Mouse (Mus musculus) layer of hippocampus, adult 9-10 months (tissue): Measurements from ENCODE around the gene Heg1.

Experiments used
- DNase-seq: peaks from one replicate; pipeline ENCODE4 v3.0.0; 2022; ENCODE audit warnings: low spot score

Heg1 gene

DNA sequence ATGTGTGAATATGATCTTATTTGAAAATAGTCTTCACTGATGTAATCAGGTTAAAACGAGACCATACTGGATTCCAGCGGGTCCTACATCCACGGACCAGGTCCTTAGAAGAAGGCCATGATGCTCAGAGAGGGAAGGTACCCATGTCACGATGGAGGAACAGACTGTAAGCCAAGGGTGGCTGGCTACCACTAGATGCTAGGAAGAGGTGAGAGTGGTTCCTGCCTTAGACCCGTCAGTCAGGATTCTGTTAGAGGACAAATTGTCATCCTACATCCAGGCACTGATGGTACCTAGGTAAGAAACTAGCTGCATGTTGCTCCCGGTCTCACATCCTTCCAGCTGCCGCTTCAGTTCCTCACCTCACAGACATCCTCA, 6.9 kb upstream of the Heg1 start:
- no peak for DNase-seq

GRCm38 (mm10) chr16:33677901-33678300, 6.3 kb upstream of the Heg1 start:
- no peak for DNase-seq

DNA sequence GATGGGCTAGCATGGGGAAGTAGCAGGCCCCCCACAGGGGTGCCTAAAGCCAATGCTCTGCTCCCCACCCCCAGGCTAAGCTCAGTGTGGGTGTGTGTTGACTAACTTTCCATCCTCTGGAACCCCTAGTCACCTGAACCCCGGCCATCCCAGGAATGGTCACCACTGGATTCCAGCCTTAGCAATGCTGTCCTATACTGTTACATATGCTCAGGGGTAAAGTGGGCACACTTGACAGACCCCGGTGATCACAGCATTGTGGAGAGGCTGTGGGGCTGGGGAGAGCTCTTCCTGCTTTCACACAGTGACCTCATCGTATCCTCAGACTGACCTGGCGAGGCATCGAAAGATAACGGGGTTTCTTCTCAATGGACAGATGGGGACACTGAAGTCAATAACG, 3.9 kb upstream of the Heg1 start:
- DNase-seq, result no peak

- no peak for DNase-seq
Observed at GRCm38 (mm10) chr16:33680816-33681215, 3.4 kb upstream of the Heg1 start.

- no peak for DNase-seq
Observed at GRCm38 (mm10) chr16:33681661-33682060, 2.5 kb upstream of the Heg1 start.

- DNase-seq, result no peak
Observed at GRCm38 (mm10) chr16:33682651-33683050, 1.5 kb upstream of the Heg1 start.

DNA sequence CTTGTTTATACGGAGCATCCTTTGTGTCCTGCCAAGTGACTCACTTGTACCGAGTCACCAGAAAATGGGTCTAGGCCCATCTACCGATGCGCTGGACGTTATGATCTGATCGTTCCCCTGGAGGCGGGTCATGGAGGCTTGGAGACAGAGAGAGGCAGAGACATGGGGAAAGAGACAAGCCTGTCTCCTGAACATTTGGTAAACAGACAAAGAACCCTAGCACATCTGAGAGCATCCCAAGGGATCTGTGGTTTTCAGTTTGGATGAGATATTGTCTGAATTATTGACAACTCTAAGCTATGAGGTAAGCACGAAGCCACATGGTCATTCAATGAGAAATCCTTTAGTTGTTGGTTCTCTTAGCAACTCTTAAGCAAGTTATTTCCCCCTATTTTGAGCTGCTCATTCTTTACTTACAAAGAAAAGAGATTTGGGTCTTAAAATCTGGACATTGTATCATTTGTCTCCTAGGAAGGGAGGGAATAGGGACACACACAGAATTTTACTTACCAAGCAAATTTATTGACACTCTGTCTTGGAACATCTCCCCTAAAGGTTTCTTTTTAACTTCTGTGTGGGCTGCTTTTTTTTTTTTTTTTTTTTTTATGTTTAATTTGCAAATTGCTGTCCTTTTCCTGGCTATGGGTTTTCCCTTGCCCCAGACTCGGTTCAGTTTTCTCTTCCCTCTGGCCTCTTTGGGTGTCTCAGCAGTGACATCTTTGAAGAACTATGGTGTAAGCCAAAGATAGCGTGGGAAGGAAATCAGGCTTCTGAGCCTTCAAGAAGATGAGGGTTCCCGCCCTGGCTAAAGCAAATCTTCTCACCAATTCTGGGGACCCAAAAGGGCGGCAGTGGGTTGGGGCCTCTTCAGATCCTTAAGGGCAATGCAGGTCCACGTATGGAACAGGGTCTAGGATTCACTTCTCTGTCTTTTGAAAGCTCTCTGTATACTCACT, 686 bp upstream of the Heg1 start:
- no peak for DNase-seq

DNA sequence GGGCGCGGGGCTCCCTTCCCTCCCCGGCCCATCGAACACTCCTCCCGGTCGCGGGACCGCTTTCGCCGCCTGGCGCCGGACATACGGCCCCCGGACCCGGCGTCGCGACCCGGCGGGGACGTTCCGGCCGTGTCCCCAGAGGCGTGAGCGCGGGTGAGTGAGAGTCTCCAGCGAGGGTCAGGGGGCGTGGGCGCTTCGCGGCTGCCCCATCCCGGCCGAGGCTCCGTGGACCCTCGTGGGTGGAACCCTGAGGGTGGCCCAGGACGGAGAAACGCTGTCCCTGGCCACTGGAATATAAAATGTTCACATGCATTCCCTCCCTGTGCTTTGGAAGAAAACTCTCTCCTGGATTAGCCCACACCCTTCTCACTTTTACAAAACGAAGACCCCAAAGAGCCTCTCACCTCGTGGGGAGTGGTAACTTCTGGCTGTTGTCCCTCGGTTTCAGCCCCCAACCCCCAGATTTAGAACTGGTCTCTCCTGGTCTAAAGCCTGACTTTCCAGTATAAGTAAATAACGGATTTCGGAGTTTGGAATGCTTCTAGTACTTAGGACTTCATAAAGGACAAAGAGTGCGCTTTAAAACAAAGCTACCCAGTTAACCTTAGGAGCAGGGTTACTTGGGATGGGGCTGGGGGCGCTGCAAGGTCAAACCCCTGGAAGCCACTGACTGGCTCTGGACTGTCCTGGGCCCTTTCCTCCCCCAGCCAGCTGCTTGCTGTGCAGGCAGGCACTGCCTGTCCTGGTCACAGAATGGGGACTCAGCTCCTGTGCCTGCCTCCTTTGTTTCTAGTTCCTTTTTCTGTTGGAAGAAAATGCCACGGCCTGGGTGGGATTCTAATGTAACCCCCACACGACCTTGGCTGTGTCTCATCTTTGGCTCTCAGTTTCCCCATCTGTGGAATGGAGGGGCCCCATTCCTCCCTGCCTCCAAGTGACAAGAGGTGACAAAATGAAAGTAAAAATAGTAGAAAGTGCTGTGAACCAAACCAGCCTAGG, 832 bp downstream of the Heg1 start:
- no peak for DNase-seq

DNA sequence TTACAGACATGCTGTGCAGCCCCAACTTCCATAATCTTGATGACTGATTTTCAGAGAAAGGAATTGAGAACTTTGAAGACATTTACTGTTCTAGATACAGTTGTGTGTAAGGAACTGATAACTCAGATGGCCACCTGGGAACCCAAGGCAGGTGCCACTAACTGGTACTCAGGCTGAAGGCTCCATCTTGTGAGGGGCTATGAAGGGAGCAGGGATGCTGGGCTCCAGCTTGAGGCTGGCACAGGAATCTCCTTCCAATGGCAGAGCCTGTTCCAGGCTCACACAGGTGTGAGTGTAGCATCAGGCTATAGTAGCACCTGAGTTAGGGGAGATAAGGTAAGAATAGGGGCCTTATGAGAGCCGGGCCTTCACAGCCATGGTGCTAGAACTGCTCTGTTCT, 1.9 kb downstream of the Heg1 start:
- DNase-seq, result no peak

DNA sequence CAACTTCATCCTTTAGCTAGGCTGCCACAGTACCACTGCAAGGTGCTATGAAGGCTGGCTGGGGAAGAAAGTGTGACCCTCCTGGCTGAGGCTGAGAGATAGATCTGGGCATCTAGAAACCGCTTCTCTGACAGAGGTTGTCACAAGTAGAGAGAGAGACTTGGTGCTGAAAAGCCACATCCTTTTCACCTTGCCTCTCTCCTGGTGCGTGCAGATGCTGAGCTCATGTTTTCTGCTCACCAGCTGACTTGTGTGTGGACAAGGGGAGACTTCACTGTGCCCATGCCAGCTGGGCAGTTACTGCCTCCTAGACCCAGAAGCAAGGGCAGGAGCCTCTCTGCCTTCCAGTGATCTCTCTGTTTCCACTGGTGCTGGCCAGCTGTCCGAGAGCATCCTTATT, 3.6 kb downstream of the Heg1 start:
- no peak for DNase-seq

- no peak for DNase-seq
Observed at GRCm38 (mm10) chr16:33690975-33691747, 7.0 kb downstream of the Heg1 start.

DNA sequence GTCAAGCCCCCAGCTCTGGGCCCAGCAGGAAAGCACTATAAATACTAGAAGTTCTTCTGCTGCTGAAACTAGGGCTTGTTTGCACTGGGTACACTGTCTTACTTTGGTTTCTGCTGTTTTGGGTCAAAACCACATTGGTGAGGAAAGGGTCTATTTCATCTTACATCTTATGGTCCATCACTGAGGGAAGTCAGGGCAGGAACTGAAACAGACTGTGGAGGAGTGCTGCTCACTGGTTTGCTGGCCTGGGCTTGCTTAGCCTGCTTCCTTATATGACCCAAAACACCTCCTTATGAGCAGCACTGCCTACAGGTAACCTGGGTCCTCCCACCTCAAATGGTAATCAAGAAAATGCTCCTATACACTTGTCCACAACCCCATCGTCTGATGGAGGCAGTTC, 9.4 kb downstream of the Heg1 start:
- no peak for DNase-seq

- DNase-seq, result no peak
Observed at GRCm38 (mm10) chr16:33696811-33697575, 12.8 kb downstream of the Heg1 start.

GRCm38 (mm10) chr16:33697576-33698276, 13.6 kb downstream of the Heg1 start:
- DNase-seq, result no peak

DNA sequence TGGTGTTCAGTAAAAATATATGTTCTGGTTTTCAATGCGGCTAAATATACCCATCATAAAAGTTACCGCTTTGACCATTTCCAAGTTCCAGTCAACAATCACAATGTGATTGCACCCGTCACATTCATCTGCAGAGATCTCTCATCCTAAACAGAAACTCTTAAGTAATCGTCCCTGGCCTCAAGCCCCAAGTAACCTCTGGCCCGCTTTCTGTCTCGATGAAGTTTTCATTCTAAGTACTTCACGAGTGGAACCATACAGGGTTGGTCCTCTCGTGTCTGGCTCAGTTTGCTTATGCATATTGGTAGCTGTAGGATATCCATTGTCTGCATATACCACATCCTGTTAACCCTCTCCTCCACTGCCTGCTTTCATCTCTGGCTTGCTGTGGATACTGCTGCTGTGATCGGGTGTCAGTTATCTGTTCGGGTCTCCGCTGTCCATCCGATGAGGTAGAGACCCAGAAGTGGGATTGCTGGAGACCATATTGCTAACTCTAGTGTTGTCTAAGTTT, 14.2 kb downstream of the Heg1 start:
- no peak for DNase-seq

DNA sequence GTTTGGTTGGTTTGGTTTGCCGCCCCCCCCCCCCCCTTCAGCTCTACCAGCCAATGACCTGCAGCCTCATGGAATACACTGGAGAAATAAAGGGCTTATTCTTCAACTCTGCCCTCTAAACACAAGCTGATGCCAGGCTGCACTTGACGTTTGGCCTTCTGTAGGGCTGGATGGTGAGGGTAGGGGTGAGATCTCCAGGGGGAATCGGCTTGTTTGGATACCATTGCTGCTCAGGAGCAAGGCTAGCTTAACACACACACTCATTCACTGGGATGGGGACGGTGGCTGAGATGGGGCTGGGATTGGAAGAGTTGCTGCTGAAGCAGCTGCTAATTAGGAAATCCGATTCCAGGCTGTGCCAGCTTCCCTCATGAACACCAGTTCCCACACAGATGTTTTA, 16.4 kb downstream of the Heg1 start:
- no peak for DNase-seq

DNA sequence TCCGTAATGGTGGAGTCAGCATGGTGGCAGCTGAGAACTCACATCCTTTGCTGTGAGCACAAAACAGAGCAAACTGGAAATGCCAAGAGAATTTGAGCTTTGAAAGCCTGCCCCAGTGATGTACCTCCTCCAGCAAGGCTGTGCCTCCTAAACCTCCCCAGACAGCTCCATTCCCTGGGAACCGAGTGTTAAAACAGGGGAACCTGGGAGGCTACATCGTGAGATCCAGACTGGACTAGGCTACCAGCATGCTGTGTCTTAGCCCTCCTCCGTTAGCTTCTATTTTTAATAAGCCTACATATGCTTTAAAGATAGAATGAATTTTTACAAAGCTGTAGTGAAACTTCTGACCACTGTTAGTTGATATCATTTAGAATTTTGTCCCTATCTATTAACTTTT, 17.7 kb downstream of the Heg1 start:
- DNase-seq, result no peak

- DNase-seq, result no peak
Observed at GRCm38 (mm10) chr16:33704289-33704688, 20.1 kb downstream of the Heg1 start.

- DNase-seq, result no peak
Observed at GRCm38 (mm10) chr16:33705258-33705657, 21.1 kb downstream of the Heg1 start.

GRCm38 (mm10) chr16:33706111-33706890, 22.1 kb downstream of the Heg1 start:
- no peak for DNase-seq
